Mouse (Mus musculus) small intestine, adult 2 months (tissue): ENCODE data around the gene Tma7. TPM values are rescaled to one million over a fixed set of nuclear protein-coding genes. Genes with fewer than 3 reads are reported as not detected.

Experiments
- H3K27ac ChIP-seq: fragments of 200-500 bp; 2 replicates; pipeline ENCODE4 v1.5.1; 2012; ENCODE audit warnings: low read depth, low read length, control low read depth, inconsistent platforms; ENCODE audit not compliant: insufficient read depth
- H3K27me3 ChIP-seq: fragments of 200-500 bp; 2 replicates; pipeline ENCODE4 v1.6.1; 2012; ENCODE audit warnings: mild to moderate bottlenecking, moderate library complexity, low read length, inconsistent platforms; ENCODE audit not compliant: control insufficient read depth, insufficient read depth
- H3K36me3 ChIP-seq: fragments of 200-500 bp; 2 replicates; pipeline ENCODE4 v1.6.1; 2012; ENCODE audit warnings: mild to moderate bottlenecking, low read length, control low read depth, inconsistent platforms; ENCODE audit not compliant: control insufficient read depth, insufficient read depth
- H3K4me1 ChIP-seq: fragments of 200-500 bp; 2 replicates; pipeline ENCODE4 v1.6.1; 2012; ENCODE audit warnings: low read length, inconsistent platforms, mixed read lengths; ENCODE audit not compliant: control insufficient read depth, insufficient read depth, insufficient read length
- H3K4me3 ChIP-seq: fragments of 200-500 bp; 2 replicates; pipeline ENCODE4 v1.5.1; 2012; ENCODE audit warnings: low read depth, mild to moderate bottlenecking, control low read depth, inconsistent platforms, low read length, moderate library complexity
- CTCF ChIP-seq: fragments of 200-500 bp; IDR thresholded peaks from 2 replicates; pipeline ENCODE4 v1.5.1; 2012; ENCODE audit warnings: low read depth, mild to moderate bottlenecking, control low read depth, inconsistent platforms, low read length, moderate library complexity, mixed read lengths; ENCODE audit not compliant: insufficient replicate concordance, insufficient read length; ENCODE audit errors: extremely low read depth
- POLR2A ChIP-seq: fragments of 200-500 bp; IDR thresholded peaks from 2 replicates; pipeline ENCODE4 v1.6.1; 2012; ENCODE audit warnings: low read depth, mild to moderate bottlenecking, control low read depth, inconsistent platforms, low read length, moderate library complexity
- WGBS: fragments of 180-500 bp; shearing (Covaris S2); methylation state at CpG from one replicate; pipeline ENCODE4 v1.1.7; 2018; 5-methylcytosine and 5-hydroxymethylcytosine counted together
- polyA plus RNA-seq: library from polyadenylated mRNA; depleted of rRNA; stranded (reverse); fragments of >200 nt; gene quantifications from 2 replicates; pipeline ENCODE4 v1.2.3, GENCODE M21; 2012

Gene Tma7
- polyA plus RNA-seq, 1 experiment, result 1.6 TPM

- TF ChIP-seq POLR2A (no peak), CTCF (no peak)
- no peak overlapping the region for H3K4me3 ChIP-seq
- 0 out of 2 replicates have a peak, but pooled peaks cover 6% of the 10 kb centered on the region for H3K27me3 ChIP-seq
- 0 out of 2 replicates have a peak overlapping the region, but pooled peaks have one; percentile 16 for H3K27ac ChIP-seq
- H3K36me3 ChIP-seq, result no peaks in the 10 kb centered on the region
- 88% methylated on average over 8 of the region's 8 CpGs for WGBS
- H3K4me1 ChIP-seq, result peaks cover 15% of the 10 kb centered on the region
Measured at GRCm38 (mm10) chr9:109098366-109098765, 16.0 kb upstream of the Tma7 start.

- TF ChIP-seq POLR2A, result no peak
- TF ChIP-seq CTCF, result no peak
- H3K36me3 ChIP-seq, result no peaks in the 10 kb centered on the region
- peaks cover 21% of the 10 kb centered on the region for H3K4me1 ChIP-seq
- H3K27me3 ChIP-seq, result 0 out of 2 replicates have a peak, but pooled peaks cover 6% of the 10 kb centered on the region
- H3K27ac ChIP-seq, result no peak overlapping the region
- no peak overlapping the region for H3K4me3 ChIP-seq
- 73% methylated on average over 5 of the region's 5 CpGs for WGBS
Measured at GRCm38 (mm10) chr9:109097831-109098230, 15.4 kb upstream of the Tma7 start.

- Histone ChIP-seq H3K27ac (no peak overlapping the region), H3K4me3 (no peak overlapping the region), H3K27me3 (0 out of 2 replicates have a peak, but pooled peaks cover 6% of the 10 kb centered on the region), H3K4me1 (peaks cover 24% of the 10 kb centered on the region), H3K36me3 (no peaks in the 10 kb centered on the region)
- no peak for TF ChIP-seq POLR2A
- no peak for TF ChIP-seq CTCF
- 40% methylated on average over 6 of the region's 6 CpGs for WGBS
Measured at GRCm38 (mm10) chr9:109097291-109097690, 14.9 kb upstream of the Tma7 start.

- no peak overlapping the region for H3K4me3 ChIP-seq
- WGBS, result 60% methylated on average over 6 of the region's 6 CpGs
- H3K36me3 ChIP-seq, result peaks cover 3% of the 10 kb centered on the region; the same call in 1 of the 2 replicates
Measured at GRCm38 (mm10) chr9:109096856-109097255, 14.5 kb upstream of the Tma7 start.

GRCm38 (mm10) chr9:109096251-109096661 lies 13.9 kb upstream of the Tma7 start:
- 47% methylated on average over 9 of the region's 9 CpGs for WGBS
- H3K4me3 ChIP-seq, result peak overlapping the region; percentile 82
- H3K4me1 ChIP-seq, result peaks cover 24% of the 10 kb centered on the region
- no peak overlapping the region for H3K27ac ChIP-seq
- no peak for TF ChIP-seq CTCF
- TF ChIP-seq POLR2A, result no peak
- H3K27me3 ChIP-seq, result 0 out of 2 replicates have a peak, but pooled peaks cover 6% of the 10 kb centered on the region
- H3K36me3 ChIP-seq, result peaks cover 9% of the 10 kb centered on the region

More at GRCm38 (mm10) chr9:109096856-109097255, 14.5 kb upstream of the Tma7 start:
- Histone ChIP-seq H3K27me3 (0 out of 2 replicates have a peak, but pooled peaks cover 6% of the 10 kb centered on the region), H3K27ac (no peak overlapping the region), H3K4me1 (peaks cover 24% of the 10 kb centered on the region)
- no peak for TF ChIP-seq POLR2A
- TF ChIP-seq CTCF, result no peak

- TF ChIP-seq CTCF, result no peak
- no peak for TF ChIP-seq POLR2A
- Histone ChIP-seq H3K27me3 (0 out of 2 replicates have a peak, but pooled peaks cover 6% of the 10 kb centered on the region), H3K27ac (peak within 1 kb of the TSS; percentile 21), H3K4me3 (peak within 1 kb of the TSS; percentile 82), H3K36me3 (peaks cover 13% of the 10 kb centered on the region), H3K4me1 (peaks cover 24% of the 10 kb centered on the region)
- WGBS, result under 1% methylated on average over 79 of the region's 102 CpGs
Measured at GRCm38 (mm10) chr9:109095137-109095982, 13.0 kb upstream of the Tma7 start, which contains the start of gene Plxnb1. TSS of gene Plxnb1 (plus strand) at chr9:109095389.
